Mouse (Mus musculus): ENCODE results near the gene Gm7971.
"Not testable (repeated sequence)": the region's sequence is repeated elsewhere in the genome, so short reads cannot be mapped to it uniquely, and the experiment has no call there.

Gm7971 gene

DNA sequence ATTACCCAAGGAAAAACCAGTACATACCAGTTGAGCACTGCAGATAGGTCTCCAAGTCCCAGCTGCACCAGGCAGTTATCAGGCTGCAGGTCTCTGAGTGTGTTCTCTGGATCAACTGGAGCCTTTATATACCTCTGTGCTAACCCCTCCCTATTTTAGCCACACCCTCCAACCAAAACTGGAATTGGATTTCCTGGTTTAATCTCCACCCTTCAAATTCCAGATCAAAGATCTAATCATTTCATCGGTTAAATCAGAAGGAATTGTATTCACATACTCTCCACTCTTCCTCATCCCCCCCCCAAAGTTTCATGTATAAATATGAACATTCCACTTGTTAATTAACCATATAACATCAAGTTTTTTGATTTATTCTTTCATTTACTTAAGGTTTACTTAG is at the start of gene Gm7971:
TSS of gene Gm7971 (minus strand) at position 101 of the 400 bp plus-strand sequence.
- DNase-seq (ENCODE audit: low spot score), result not testable (repeated sequence)

Measured in spleen, adult 12 weeks (tissue).